Mouse (Mus musculus) brain, embryonic 14.5 days (tissue): ENCODE results near the gene Pfdn6.

Experiments used
- CTCF ChIP-seq: fragments of 200-500 bp; IDR thresholded peaks from 2 replicates; pipeline ENCODE4 v1.5.1; 2012; ENCODE audit warnings: inconsistent platforms, mild to moderate bottlenecking, moderate library complexity, borderline replicate concordance; ENCODE audit not compliant: insufficient read depth, insufficient read length; ENCODE audit errors: extremely low read depth
- POLR2A ChIP-seq: fragments of 200-500 bp; IDR thresholded peaks from 2 replicates; pipeline ENCODE4 v1.6.1; 2012; ENCODE audit warnings: mild to moderate bottlenecking, inconsistent platforms, borderline replicate concordance; ENCODE audit not compliant: poor library complexity, insufficient read depth, insufficient read length, severe bottlenecking; ENCODE audit errors: extremely low read depth

GRCm38 (mm10) chr17:33955555-33956214, 15.5 kb upstream of the Pfdn6 start, which contains the start of the genes Vps52 and Rps18:
- TF ChIP-seq CTCF: 0 out of 2 replicates have a peak, but pooled peaks have one; percentile 25
- TF ChIP-seq POLR2A: peak; percentile 83; the same call in 1 of the 2 replicates
